1 mouse cellular context compared by ENCODE assay signal in genomic region chr10:116335328-116335727, GRCm38 (mm10).
TF ChIP-seq lines count a peak whose summit lies in the region.

No protein-coding gene starts in this region.

TF ChIP-seq in CH12.LX, 34 proteins besides CTCF, POLR2A, EP300 and RAD21 (continued from another document):
- TF ChIP-seq MAFK (IDR thresholded peaks at IDR 0.05; ENCODE audit: insufficient replicate concordance, low read length), result no peak
- TF ChIP-seq TCF12 (IDR thresholded peaks at IDR 0.05; ENCODE audit: low read depth, low read length), result no peak
- no peak for TF ChIP-seq RCOR1 (conservative IDR thresholded peaks at IDR 0.05; ENCODE audit: low read depth, low read length)
- no peak for TF ChIP-seq CHD2 (IDR thresholded peaks at IDR 0.05; ENCODE audit: low read length)
- 0 out of 2 replicates have a peak, but pooled peaks have one; percentile 42 for TF ChIP-seq MAX (IDR thresholded peaks at IDR 0.05; ENCODE audit: low read length)
